Comparison of ENCODE assay signal across 1 mouse cellular context in the genomic region with DNA sequence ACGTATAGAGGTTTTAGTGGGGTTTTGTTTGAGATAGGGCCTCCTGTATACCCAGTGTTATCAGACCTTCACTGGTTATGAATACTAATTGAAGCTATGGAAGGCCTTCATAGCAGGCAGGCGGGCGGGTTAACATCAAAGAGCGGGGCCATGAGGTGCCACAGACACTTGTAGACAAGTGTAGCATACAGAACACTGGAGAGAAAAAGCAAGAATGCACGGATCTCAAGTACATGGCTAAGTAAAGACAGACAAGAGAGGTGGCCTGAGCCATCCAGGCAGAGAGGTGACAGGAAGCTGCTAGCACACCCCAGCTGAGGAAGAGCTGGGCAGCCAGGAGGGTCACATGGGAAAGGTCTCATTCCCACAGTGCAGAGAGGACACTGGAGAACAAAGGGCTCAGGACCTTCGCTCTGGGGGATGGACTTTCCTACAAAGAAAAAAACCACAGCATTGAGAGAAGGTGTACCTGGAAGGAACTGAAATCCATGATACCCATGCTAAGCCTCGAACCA.
TF ChIP-seq lines count a peak whose summit lies in the region.

No protein-coding gene starts in this region.

TF ChIP-seq in MEL, 35 proteins besides CTCF, POLR2A, EP300 and RAD21 (continued from another document):
- TF ChIP-seq MXI1 (IDR thresholded peaks at IDR 0.05; ENCODE audit: low read depth, low read length), result no peak
- TF ChIP-seq POLR2AphosphoS2 (IDR thresholded peaks at IDR 0.05; ENCODE audit: low read length), result no peak
- TF ChIP-seq HCFC1 (IDR thresholded peaks at IDR 0.05; ENCODE audit: low read depth, low read length), result no peak
- no peak for TF ChIP-seq MEF2A (IDR thresholded peaks at IDR 0.05; ENCODE audit: extremely low read depth, insufficient replicate concordance, low read depth, low read length, poor library complexity, severe bottlenecking)
- TF ChIP-seq ETS1 (IDR thresholded peaks at IDR 0.05; ENCODE audit: low read depth, low read length), result no peak
- TF ChIP-seq MYC (IDR thresholded peaks at IDR 0.05; ENCODE audit: low read depth, low read length), result no peak
- TF ChIP-seq TCF12 (IDR thresholded peaks at IDR 0.05; ENCODE audit: low read depth, low read length), result no peak
- TF ChIP-seq TAL1 (IDR thresholded peaks at IDR 0.05; ENCODE audit: low read length), result no peak
- no peak for TF ChIP-seq POLR2AphosphoS5 (IDR thresholded peaks at IDR 0.05; ENCODE audit: borderline replicate concordance, low read depth, low read length)
- no peak for TF ChIP-seq MAZ (IDR thresholded peaks at IDR 0.05; ENCODE audit: low read depth, low read length)
- TF ChIP-seq USF2 (IDR thresholded peaks at IDR 0.05; ENCODE audit: borderline replicate concordance in 1 of 2, insufficient read depth in 1 of 2, low read depth in 1 of 2, low read length in 2 of 2), result no peak
- no peak for TF ChIP-seq KAT2A (conservative IDR thresholded peaks at IDR 0.05; ENCODE audit: low read depth, low read length)
- TF ChIP-seq NELFE (IDR thresholded peaks at IDR 0.05; ENCODE audit: low read depth, low read length), result no peak
- TF ChIP-seq JUND (IDR thresholded peaks at IDR 0.05; ENCODE audit: low read depth, low read length), result no peak
TF ChIP-seq in MEL: peak in this region for 0.
